ENCODE assay signal across 10 mouse cellular contexts in genomic region chr4:124959062-124959461, GRCm38 (mm10). TPM values are rescaled to one million over a fixed set of nuclear protein-coding genes. Genes with fewer than 3 reads are reported as not detected.
DNase-seq lines count a peak whose midpoint lies in the region.
"Had no signal": no experiment of that assay in that cellular context is flagged by ENCODE, and none has a peak within 500 bp of the region (broad histone marks: within the 10 kb centered on the region; RNA-seq: fewer than 3 reads in every experiment).

No protein-coding gene starts in this region.

- no peak overlapping the region for H3K4me3 ChIP-seq in limb, embryonic 10.5 days
- H3K4me3 ChIP-seq: heart, embryonic 13.5 days; neural tube, embryonic 12.5 days had no signal

- H3K27ac ChIP-seq in limb, embryonic 10.5 days, result no peak overlapping the region; the same call in 1 of the 2 replicates
- H3K27ac ChIP-seq: heart, embryonic 13.5 days; neural tube, embryonic 12.5 days had no signal

- intact Hi-C loops in gastrocnemius, postnatal 14 days (cut with DNase I; ENCODE audit: low total_unique reads), result no loop called here

- H3K4me1 ChIP-seq in limb, embryonic 10.5 days, result peaks cover 26% of the 10 kb centered on the region
- H3K4me1 ChIP-seq: neural tube, embryonic 12.5 days had no signal

- WGBS in limb, embryonic 10.5 days, result 47% methylated on average over 11 of the region's 11 CpGs

- no peaks in the 10 kb centered on the region for H3K36me3 ChIP-seq in limb, embryonic 10.5 days
- H3K36me3 ChIP-seq: heart, embryonic 13.5 days; neural tube, embryonic 12.5 days had no signal

- H3K9me3 ChIP-seq in limb, embryonic 10.5 days (replicated peaks), result no peaks in the 10 kb centered on the region
- H3K9me3 ChIP-seq: heart, embryonic 13.5 days; neural tube, embryonic 12.5 days had no signal

- peak; percentile 29 for DNase-seq in gastrocnemius, postnatal 14 days
- DNase-seq in gastrocnemius, adult 8-10 months (ENCODE audit: low spot score in 2 of 2), result no peak
- DNase-seq in NIH3T3 (ENCODE audit: low read depth), result peak; percentile 73
- peak; percentile 40 to 47 for DNase-seq in heart, adult 9 months (ENCODE audit: low spot score in 2 of 2)
- peak; percentile 56 for DNase-seq in kidney, postnatal 36 days
- no peak for DNase-seq in embryo, embryonic 10 days (ENCODE audit: low spot score)
- no peak for DNase-seq in limb, embryonic 10.5 days (ENCODE audit: low spot score)
- DNase-seq in frontal cortex, postnatal 14 days (ENCODE audit: low spot score in 2 of 2), result no peak

- H3K27me3 ChIP-seq in limb, embryonic 10.5 days (ENCODE audit: low read depth, poor library complexity, severe bottlenecking), result peaks cover 100% of the 10 kb centered on the region
- H3K27me3 ChIP-seq: neural tube, embryonic 12.5 days had no signal

RNA-seq across cellular contexts. Expression of gene Cdca8, which starts 20.0 kb away (rescaled TPM):
- total RNA-seq in gastrocnemius, postnatal 14 days (2021), result 1 to 10 TPM; 3.8 to 4.0 TPM
- under 1 TPM; 0.24 to 0.51 (median 0.28) TPM for total RNA-seq in gastrocnemius, adult 8-10 months (2022)
- polyA plus RNA-seq in limb, embryonic 10.5 days (2016; fragmentation: Nextera tagmentation; extraction: Ambion mirVana), result 221 and 226 TPM in 2 replicates

RNA-seq across cellular contexts. Expression of gene 9930104L06Rik, which starts 22.2 kb away (rescaled TPM):
- 1 to 10 TPM; 5.9 to 7.3 TPM for total RNA-seq in gastrocnemius, postnatal 14 days (2021)
- 1 to 10 TPM; 5.6 to 9.4 (median 7.8) TPM for total RNA-seq in gastrocnemius, adult 8-10 months (2022)
- 14.6 and 17.0 TPM in 2 replicates for polyA plus RNA-seq in limb, embryonic 10.5 days (2016; fragmentation: Nextera tagmentation; extraction: Ambion mirVana)

RNA-seq across cellular contexts. Expression of gene Rspo1, which starts 27.2 kb away (rescaled TPM):
- under 1 TPM in 1 of 2 experiments, not detected in 1; 0.33 TPM for total RNA-seq in gastrocnemius, postnatal 14 days (2021)
- total RNA-seq in gastrocnemius, adult 8-10 months (2022), result under 1 TPM in 3 of 4 experiments, not detected in 1; 0.27 to 0.51 (median 0.48) TPM
- polyA plus RNA-seq in limb, embryonic 10.5 days (2016; fragmentation: Nextera tagmentation; extraction: Ambion mirVana), result 4.8 and 6.3 TPM in 2 replicates

RNA-seq across cellular contexts. Expression of gene Gnl2, which starts 57.3 kb away (rescaled TPM):
- total RNA-seq in gastrocnemius, postnatal 14 days (2021), result 10 to 100 TPM; 27.2 to 29.3 TPM
- total RNA-seq in gastrocnemius, adult 8-10 months (2022), result 10 to 100 TPM; 22.2 to 32.7 (median 27.4) TPM
- 83.5 and 83.7 TPM in 2 replicates for polyA plus RNA-seq in limb, embryonic 10.5 days (2016; fragmentation: Nextera tagmentation; extraction: Ambion mirVana)

Comparison
In these comparisons a context has a peak if more than half of its experiments do, and no peak if none do; other contexts are left out.
1. DNase-seq: peak in gastrocnemius, postnatal 14 days (single experiment), NIH3T3 (single experiment), heart, adult 9 months (2 of 2) and kidney, postnatal 36 days (2 of 2); none in gastrocnemius, adult 8-10 months (0 of 2), embryo, embryonic 10 days (single experiment), limb, embryonic 10.5 days (single experiment) and frontal cortex, postnatal 14 days (0 of 2).